Mouse (Mus musculus) 3T3-L1 (cell line): ENCODE measurements around the gene Fxr1.
A peak's percentile ranks its signal among the peaks of the same experiment; 100 is the strongest.
"Not testable (repeated sequence)": the region's sequence is repeated elsewhere in the genome, so short reads cannot be mapped to it uniquely, and the experiment has no call there.

ENCODE experiments used
- DNase-seq: peaks from one replicate; pipeline ENCODE4 v3.0.0-alpha.2; 2015; ENCODE audit warnings: low read depth, low spot score

Gene Fxr1

GRCm38 (mm10) chr3:34019540-34020381 lies at the start of gene Fxr1:
Fxr1 (plus strand) TSS chr3:34019943.
- peak; percentile 78 for DNase-seq

- DNase-seq, result no peak
Observed at GRCm38 (mm10) chr3:33979395-33979794, 40.3 kb upstream of the Fxr1 start.

- no peak for DNase-seq
Observed at GRCm38 (mm10) chr3:33982746-33983145, 37.0 kb upstream of the Fxr1 start.

GRCm38 (mm10) chr3:33989302-33989701 lies 30.4 kb upstream of the Fxr1 start:
- no peak for DNase-seq

GRCm38 (mm10) chr3:33990451-33990850 lies 29.3 kb upstream of the Fxr1 start:
- DNase-seq, result no peak

- DNase-seq, result no peak
Observed at GRCm38 (mm10) chr3:33990921-33991320, 28.8 kb upstream of the Fxr1 start.

- no peak for DNase-seq
Observed at GRCm38 (mm10) chr3:33993421-33994126, 26.2 kb upstream of the Fxr1 start.

GRCm38 (mm10) chr3:33994127-33994488 lies 25.6 kb upstream of the Fxr1 start:
- no peak for DNase-seq

- not testable (repeated sequence) for DNase-seq
Observed at GRCm38 (mm10) chr3:34001691-34002090, 18.1 kb upstream of the Fxr1 start.

GRCm38 (mm10) chr3:34003860-34004259 lies 15.9 kb upstream of the Fxr1 start:
- DNase-seq, result no peak

GRCm38 (mm10) chr3:34006301-34006700 lies 13.4 kb upstream of the Fxr1 start:
- no peak for DNase-seq

- no peak for DNase-seq
Observed at GRCm38 (mm10) chr3:34006824-34007223, 12.9 kb upstream of the Fxr1 start.

- no peak for DNase-seq
Observed at GRCm38 (mm10) chr3:34007611-34008010, 12.1 kb upstream of the Fxr1 start.

- DNase-seq, result no peak
Observed at GRCm38 (mm10) chr3:34008191-34008590, 11.6 kb upstream of the Fxr1 start.

GRCm38 (mm10) chr3:34020382-34021258 lies 877 bp downstream of the Fxr1 start:
- peak; percentile 34 for DNase-seq

- DNase-seq, result no peak
Observed at GRCm38 (mm10) chr3:34021259-34021828, 1.6 kb downstream of the Fxr1 start.

- DNase-seq, result no peak
Observed at GRCm38 (mm10) chr3:34028935-34029334, 9.2 kb downstream of the Fxr1 start.

- DNase-seq, result no peak
Observed at GRCm38 (mm10) chr3:34030601-34031000, 10.9 kb downstream of the Fxr1 start.

GRCm38 (mm10) chr3:34033720-34034364 lies 14.1 kb downstream of the Fxr1 start:
- DNase-seq, result no peak

- DNase-seq, result no peak
Observed at GRCm38 (mm10) chr3:34034803-34035202, 15.1 kb downstream of the Fxr1 start.

GRCm38 (mm10) chr3:34035706-34036105 lies 16.0 kb downstream of the Fxr1 start:
- no peak for DNase-seq
